Mouse (Mus musculus) ES-Bruce4 (cell line): ENCODE measurements around the gene Rhot1. TPM values are rescaled to one million over a fixed set of nuclear protein-coding genes. Genes with fewer than 3 reads are reported as not detected.

Source experiments
- H3K27ac ChIP-seq: 2 replicates; pipeline ENCODE4 v1.5.1; 2012; ENCODE audit warnings: low read length, inconsistent platforms; ENCODE audit not compliant: insufficient read depth
- H3K27me3 ChIP-seq: 2 replicates; pipeline ENCODE4 v1.6.1; 2012; ENCODE audit warnings: mild to moderate bottlenecking, low read length, inconsistent platforms; ENCODE audit not compliant: control insufficient read depth, poor library complexity, insufficient read depth, severe bottlenecking
- H3K36me3 ChIP-seq: 2 replicates; pipeline ENCODE4 v1.6.1; 2012; ENCODE audit warnings: inconsistent platforms, mild to moderate bottlenecking, low read length, moderate library complexity; ENCODE audit not compliant: control insufficient read depth, poor library complexity, insufficient read depth, severe bottlenecking
- H3K4me1 ChIP-seq: one replicate; pipeline ENCODE4 v1.8.1; 2011; ENCODE audit warnings: low read length; ENCODE audit not compliant: control insufficient read depth, insufficient read depth
- H3K4me3 ChIP-seq: 2 replicates; pipeline ENCODE4 v1.5.1; 2011; ENCODE audit warnings: low read depth, mild to moderate bottlenecking, low read length
- H3K9ac ChIP-seq: 2 replicates; pipeline ENCODE4 v1.6.1; 2012; ENCODE audit warnings: low read depth, mild to moderate bottlenecking, inconsistent platforms; ENCODE audit not compliant: poor library complexity, severe bottlenecking
- H3K9me3 ChIP-seq: replicated peaks from 2 replicates; pipeline ENCODE4 v1.6.1; 2012; ENCODE audit warnings: mild to moderate bottlenecking, low read length, inconsistent platforms; ENCODE audit not compliant: control insufficient read depth, poor library complexity, insufficient read depth, severe bottlenecking
- CTCF ChIP-seq: IDR thresholded peaks from one replicate; pipeline ENCODE4 v1.8.1; 2011; ENCODE audit warnings: low read depth, low read length
- EP300 ChIP-seq: IDR thresholded peaks from 2 replicates; pipeline ENCODE4 v1.6.1; 2011; ENCODE audit warnings: low read depth, low read length; ENCODE audit not compliant: insufficient read depth
- POLR2A ChIP-seq: IDR thresholded peaks from one replicate; pipeline ENCODE4 v1.8.1; 2011; ENCODE audit warnings: low read length; ENCODE audit not compliant: insufficient read depth
- polyA plus RNA-seq: library from polyadenylated mRNA; stranded (reverse); fragments of >200 nt; gene quantifications from 2 replicates; pipeline ENCODE4 v1.2.4, GENCODE M21; 2011; ENCODE audit warnings: low read depth; ENCODE audit not compliant: missing spikeins, insufficient read depth, insufficient read length

Gene Rhot1
- polyA plus RNA-seq, 1 experiment, result 52.5 TPM

- H3K27ac ChIP-seq, result no peak overlapping the region
- peaks cover 15% of the 10 kb centered on the region; the same call in 1 of the 2 replicates for H3K27me3 ChIP-seq
- H3K4me1 ChIP-seq, result no peaks in the 10 kb centered on the region
- no peaks in the 10 kb centered on the region for H3K9me3 ChIP-seq
- H3K4me3 ChIP-seq, result 0 out of 2 replicates have a peak overlapping the region, but pooled peaks have one; percentile 78
- H3K9ac ChIP-seq, result no peak overlapping the region; the same call in 1 of the 2 replicates
- H3K36me3 ChIP-seq, result no peaks in the 10 kb centered on the region
- TF ChIP-seq POLR2A (no peak), CTCF (no peak), EP300 (no peak)
Measured at GRCm38 (mm10) chr11:80302046-80302390, 93.2 kb downstream of the Rhot1 start.

GRCm38 (mm10) chr11:80302536-80302935 lies 93.7 kb downstream of the Rhot1 start:
- no peak overlapping the region for H3K9ac ChIP-seq
- no peak overlapping the region for H3K27ac ChIP-seq
- TF ChIP-seq CTCF, result no peak
- no peak for TF ChIP-seq EP300
- no peak for TF ChIP-seq POLR2A
- H3K4me3 ChIP-seq, result no peak overlapping the region
- H3K4me1 ChIP-seq, result no peaks in the 10 kb centered on the region
- H3K36me3 ChIP-seq, result no peaks in the 10 kb centered on the region
- H3K9me3 ChIP-seq, result no peaks in the 10 kb centered on the region
- peaks cover 15% of the 10 kb centered on the region; the same call in 1 of the 2 replicates for H3K27me3 ChIP-seq

- no peak overlapping the region for H3K9ac ChIP-seq
- H3K4me3 ChIP-seq, result no peak overlapping the region
- H3K36me3 ChIP-seq, result no peaks in the 10 kb centered on the region
- H3K4me1 ChIP-seq, result no peaks in the 10 kb centered on the region
- H3K27me3 ChIP-seq, result peaks cover 15% of the 10 kb centered on the region; the same call in 1 of the 2 replicates
- TF ChIP-seq EP300 (no peak), CTCF (peak; percentile 49), POLR2A (no peak)
- no peak overlapping the region for H3K27ac ChIP-seq
- H3K9me3 ChIP-seq, result no peaks in the 10 kb centered on the region
Measured at GRCm38 (mm10) chr11:80303746-80304145, 94.9 kb downstream of the Rhot1 start.

- Histone ChIP-seq H3K9ac (no peak overlapping the region), H3K9me3 (no peaks in the 10 kb centered on the region), H3K4me1 (no peaks in the 10 kb centered on the region), H3K27me3 (peaks cover 14% of the 10 kb centered on the region; the same call in 1 of the 2 replicates), H3K36me3 (no peaks in the 10 kb centered on the region), H3K27ac (no peak overlapping the region), H3K4me3 (no peak overlapping the region)
- TF ChIP-seq CTCF (no peak), POLR2A (no peak), EP300 (no peak)
Measured at GRCm38 (mm10) chr11:80304846-80305245, 96.0 kb downstream of the Rhot1 start.

- Histone ChIP-seq H3K27ac (no peak overlapping the region), H3K4me1 (no peaks in the 10 kb centered on the region), H3K9ac (no peak overlapping the region), H3K27me3 (no peaks in the 10 kb centered on the region), H3K9me3 (no peaks in the 10 kb centered on the region), H3K36me3 (no peaks in the 10 kb centered on the region), H3K4me3 (no peak overlapping the region)
- no peak for TF ChIP-seq CTCF
- no peak for TF ChIP-seq EP300
- TF ChIP-seq POLR2A, result no peak
Measured at GRCm38 (mm10) chr11:80308537-80308936, 99.7 kb downstream of the Rhot1 start.

- Histone ChIP-seq H3K36me3 (no peaks in the 10 kb centered on the region), H3K27ac (no peak overlapping the region), H3K4me3 (no peak overlapping the region), H3K9ac (no peak overlapping the region), H3K9me3 (no peaks in the 10 kb centered on the region), H3K27me3 (no peaks in the 10 kb centered on the region), H3K4me1 (no peaks in the 10 kb centered on the region)
- no peak for TF ChIP-seq CTCF
- TF ChIP-seq EP300, result no peak
- TF ChIP-seq POLR2A, result no peak
Measured at GRCm38 (mm10) chr11:80311271-80311670, 102.5 kb downstream of the Rhot1 start.
